Mouse (Mus musculus) intestine, embryonic 15.5 days (tissue): ENCODE data around the gene P2rx1. TPM values are rescaled to one million over a fixed set of nuclear protein-coding genes. Genes with fewer than 3 reads are reported as not detected.

Experiments used
- ATAC-seq: fragments of 200-750 bp; cut with Nextera tagmentation; 2 replicates; pipeline ENCODE4 v1.8.0; 2017; ENCODE audit warnings: moderate TSS enrichment, moderate library complexity
- H3K27ac ChIP-seq: fragments of 300-500 bp; sonication (generic); 2 replicates; pipeline ENCODE4 v1.5.1; 2015; ENCODE audit warnings: mild to moderate bottlenecking, inconsistent platforms
- H3K27me3 ChIP-seq: fragments of 300-500 bp; sonication (generic); replicated peaks from 2 replicates; pipeline ENCODE4 v1.6.1; 2015; ENCODE audit warnings: inconsistent platforms
- H3K36me3 ChIP-seq: fragments of 300-500 bp; sonication (generic); 2 replicates; pipeline ENCODE4 v1.6.1; 2015; ENCODE audit warnings: inconsistent platforms
- H3K4me1 ChIP-seq: fragments of 300-500 bp; sonication (generic); replicated peaks from 2 replicates; pipeline ENCODE4 v1.6.1; 2015; ENCODE audit warnings: inconsistent platforms
- H3K4me2 ChIP-seq: fragments of 300-500 bp; sonication (generic); replicated peaks from 2 replicates; pipeline ENCODE4 v1.6.1; 2015; ENCODE audit warnings: mild to moderate bottlenecking, inconsistent platforms
- H3K4me3 ChIP-seq: fragments of 300-500 bp; sonication (generic); replicated peaks from 2 replicates; pipeline ENCODE4 v1.5.1; 2015; ENCODE audit warnings: inconsistent platforms
- H3K9ac ChIP-seq: fragments of 300-500 bp; sonication (generic); 2 replicates; pipeline ENCODE4 v1.6.1; 2015; ENCODE audit warnings: inconsistent platforms
- H3K9me3 ChIP-seq: fragments of 300-500 bp; sonication (generic); 2 replicates; pipeline ENCODE4 v1.6.1; 2016; ENCODE audit warnings: inconsistent platforms
- WGBS: fragments of 180-500 bp; shearing (Covaris S2); methylation state at CpG from one replicate; pipeline ENCODE4 v1.1.7; 2015; 5-methylcytosine and 5-hydroxymethylcytosine counted together
- polyA plus RNA-seq: library from polyadenylated mRNA; unstranded; fragments of >200 nt; fragmentation: Nextera tagmentation; extraction: Ambion mirVana; gene quantifications from 2 replicates; pipeline ENCODE4 v1.2.1, GENCODE M21; 2015

P2rx1 gene
- polyA plus RNA-seq, 1 experiment from 2014 or later = 14.3 TPM

DNA sequence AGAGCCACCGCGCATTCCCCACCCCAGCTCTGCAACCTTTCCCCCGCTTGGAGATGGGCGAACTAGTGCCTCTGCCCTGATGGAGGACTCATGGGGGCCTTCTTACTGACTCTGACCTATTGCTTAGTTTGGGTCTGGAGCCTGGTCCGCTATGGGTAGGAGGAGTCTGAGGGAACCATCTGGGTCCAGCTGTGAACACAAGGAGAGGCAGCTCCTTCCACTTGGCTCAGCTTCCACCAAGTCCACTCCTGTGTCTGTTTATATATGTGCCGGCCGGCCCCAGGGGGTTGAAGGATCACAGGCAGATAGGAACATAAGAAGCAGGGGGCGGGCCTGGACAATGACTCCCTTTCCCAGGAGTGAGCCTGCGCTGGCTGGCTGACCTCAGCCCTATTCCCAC lies 6.9 kb upstream of the P2rx1 start:
- H3K9ac ChIP-seq = no peak overlapping the region
- H3K9me3 ChIP-seq = no peaks in the 10 kb centered on the region
- no peak overlapping the region; the same call in 1 of the 2 replicates for H3K4me2 ChIP-seq

DNA sequence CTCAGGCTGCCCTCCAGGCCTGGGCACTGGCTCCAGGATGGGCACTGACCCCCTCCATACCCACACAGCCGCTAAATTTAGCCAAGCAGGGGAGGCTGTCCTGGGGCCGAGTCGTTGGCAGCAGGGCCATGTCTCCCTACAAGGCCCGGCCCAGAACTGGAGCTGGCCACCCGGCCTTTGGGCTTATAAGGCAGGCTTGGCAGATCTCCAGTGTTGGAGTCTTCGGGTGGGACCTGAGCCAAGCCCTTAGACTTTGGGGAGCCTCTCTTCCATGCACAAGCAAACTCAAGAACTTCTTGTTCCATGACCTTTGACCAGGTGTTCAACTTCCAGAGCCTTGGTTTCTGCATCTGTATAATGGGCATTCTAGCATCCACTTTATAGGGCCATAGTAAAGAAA lies 2.6 kb upstream of the P2rx1 start:
- Histone ChIP-seq H3K9me3 (no peaks in the 10 kb centered on the region), H3K4me1 (peaks cover 19% of the 10 kb centered on the region), H3K4me3 (no peak overlapping the region), H3K27ac (no peak overlapping the region), H3K9ac (no peak overlapping the region), H3K27me3 (no peaks in the 10 kb centered on the region), H3K4me2 (no peak overlapping the region), H3K36me3 (no peaks in the 10 kb centered on the region)
- WGBS = 83% methylated on average over 6 of the region's 6 CpGs
- ATAC-seq = no peak

More for the DNA sequence above, 6.9 kb upstream of the P2rx1 start:
- Histone ChIP-seq H3K36me3 (no peaks in the 10 kb centered on the region), H3K4me1 (peaks cover 25% of the 10 kb centered on the region), H3K4me3 (no peak overlapping the region), H3K27me3 (no peaks in the 10 kb centered on the region), H3K27ac (peak overlapping the region; percentile 49)
- peak; percentile 70 for ATAC-seq
- WGBS = 31% methylated on average over 9 of the region's 9 CpGs

DNA sequence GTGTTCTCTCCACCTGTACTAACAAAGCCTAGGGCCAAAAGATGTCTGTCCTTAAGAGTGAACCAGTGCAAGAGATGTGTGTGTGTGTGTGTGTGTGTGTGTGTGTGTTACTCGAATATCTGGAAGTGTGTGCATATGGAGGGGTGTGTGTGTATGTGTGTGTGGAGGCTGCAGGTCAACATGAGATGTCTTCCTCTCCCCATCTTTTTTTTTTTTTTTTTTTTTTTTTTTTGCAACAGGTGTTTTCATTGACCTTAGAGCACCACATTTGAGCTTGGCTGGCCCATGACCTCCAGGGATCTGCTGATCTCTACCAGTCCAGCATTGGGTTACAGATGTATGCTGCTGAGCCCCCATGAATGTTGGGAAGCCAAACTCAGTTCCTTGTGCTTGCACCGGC lies 2.1 kb upstream of the P2rx1 start:
- H3K27ac ChIP-seq = no peak overlapping the region

GRCm38 (mm10) chr11:72997529-72998326 lies 1.2 kb upstream of the P2rx1 start:
- H3K27me3 ChIP-seq = no peaks in the 10 kb centered on the region
- whole genome bisulfite sequencing = 62% methylated on average over 13 of the region's 13 CpGs
- H3K9ac ChIP-seq = no peak overlapping the region
- no peak overlapping the region for H3K4me3 ChIP-seq
- H3K27ac ChIP-seq = no peak overlapping the region
- H3K9me3 ChIP-seq = no peaks in the 10 kb centered on the region
- peaks cover 10% of the 10 kb centered on the region; the same call in 1 of the 2 replicates for H3K4me1 ChIP-seq
- no peak overlapping the region for H3K4me2 ChIP-seq
- ATAC-seq = no peak
- no peaks in the 10 kb centered on the region for H3K36me3 ChIP-seq

More for the DNA sequence above, 2.1 kb upstream of the P2rx1 start:
- Histone ChIP-seq H3K4me2 (no peak overlapping the region), H3K9me3 (no peaks in the 10 kb centered on the region), H3K4me3 (no peak overlapping the region), H3K27me3 (no peaks in the 10 kb centered on the region), H3K9ac (no peak overlapping the region), H3K36me3 (no peaks in the 10 kb centered on the region), H3K4me1 (peaks cover 16% of the 10 kb centered on the region)
- no peak for ATAC-seq
- WGBS = 90% methylated on average over 2 of the region's 2 CpGs

- Histone ChIP-seq H3K27ac (no peak overlapping the region), H3K9me3 (no peaks in the 10 kb centered on the region), H3K4me3 (no peak overlapping the region), H3K36me3 (no peaks in the 10 kb centered on the region), H3K27me3 (no peaks in the 10 kb centered on the region), H3K4me1 (peaks cover 10% of the 10 kb centered on the region; the same call in 1 of the 2 replicates), H3K9ac (no peak overlapping the region), H3K4me2 (no peak overlapping the region)
- peak; percentile 59 for ATAC-seq
- 11% methylated on average over 6 of the region's 6 CpGs for WGBS
These were observed 2.1 kb downstream of the P2rx1 start for GRCm38 (mm10) chr11:73001029-73001428.

- WGBS = 5% methylated on average over 2 of the region's 2 CpGs
- peak; percentile 77 for ATAC-seq
These were observed 7.5 kb downstream of the P2rx1 start for GRCm38 (mm10) chr11:73006377-73006776.

GRCm38 (mm10) chr11:73007113-73007512 lies 8.2 kb downstream of the P2rx1 start:
- H3K4me3 ChIP-seq = no peak overlapping the region
- no peaks in the 10 kb centered on the region for H3K9me3 ChIP-seq
- ATAC-seq = no peak
- H3K27me3 ChIP-seq = no peaks in the 10 kb centered on the region
- H3K4me2 ChIP-seq = no peak overlapping the region
- H3K4me1 ChIP-seq = no peaks in the 10 kb centered on the region
- no peaks in the 10 kb centered on the region for H3K36me3 ChIP-seq
- 77% methylated on average over 3 of the region's 3 CpGs for WGBS
- no peak overlapping the region for H3K9ac ChIP-seq
- H3K27ac ChIP-seq = no peak overlapping the region

More at GRCm38 (mm10) chr11:73006377-73006776, 7.5 kb downstream of the P2rx1 start:
- H3K4me2 ChIP-seq = no peak overlapping the region
- no peaks in the 10 kb centered on the region for H3K4me1 ChIP-seq
- no peak overlapping the region for H3K27ac ChIP-seq
- no peak overlapping the region for H3K4me3 ChIP-seq
- H3K9me3 ChIP-seq = no peaks in the 10 kb centered on the region
- no peaks in the 10 kb centered on the region for H3K36me3 ChIP-seq
- no peak overlapping the region for H3K9ac ChIP-seq
- no peaks in the 10 kb centered on the region for H3K27me3 ChIP-seq

DNA sequence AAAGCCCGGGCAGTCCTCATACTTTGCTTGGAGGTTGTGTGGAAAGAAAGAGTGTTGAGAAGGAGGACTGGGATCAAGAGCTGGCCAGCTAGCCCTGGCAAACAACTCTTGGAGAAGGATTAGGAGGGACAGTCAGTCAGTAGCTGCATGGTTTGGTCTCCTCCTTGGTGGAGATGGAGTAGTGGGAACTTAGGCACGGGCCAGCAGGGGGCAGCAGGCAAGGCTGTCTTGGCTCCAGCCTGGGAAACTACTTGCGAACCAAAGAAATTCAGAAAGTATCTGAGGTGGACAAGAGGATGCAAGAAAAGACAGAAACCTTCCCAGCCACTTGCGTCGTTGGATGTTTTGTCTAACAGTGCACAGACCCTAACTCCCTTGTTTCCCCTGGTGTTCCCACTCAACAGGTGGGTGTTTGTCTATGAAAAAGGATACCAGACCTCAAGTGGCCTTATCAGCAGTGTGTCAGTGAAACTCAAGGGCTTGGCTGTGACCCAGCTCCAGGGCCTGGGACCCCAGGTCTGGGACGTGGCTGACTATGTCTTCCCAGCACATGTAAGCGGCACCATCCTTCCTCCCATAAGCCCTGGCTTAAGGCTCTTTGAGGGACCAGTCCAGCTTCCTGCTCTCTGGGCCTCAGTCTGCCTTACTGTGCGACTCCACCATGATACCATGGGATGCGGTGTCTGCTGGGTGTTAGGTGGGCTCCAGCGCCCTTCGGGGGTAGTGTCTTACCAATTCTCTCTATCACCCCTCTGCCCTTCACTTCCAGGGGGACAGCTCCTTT lies 9.0 kb downstream of the P2rx1 start:
- no peaks in the 10 kb centered on the region for H3K36me3 ChIP-seq
- H3K27ac ChIP-seq = no peak overlapping the region
- no peak overlapping the region for H3K9ac ChIP-seq
- H3K9me3 ChIP-seq = no peaks in the 10 kb centered on the region
- H3K27me3 ChIP-seq = no peaks in the 10 kb centered on the region
- H3K4me1 ChIP-seq = no peaks in the 10 kb centered on the region
- peak; percentile 48; the same call in 1 of the 2 replicates for ATAC-seq
- H3K4me3 ChIP-seq = no peak overlapping the region
- whole genome bisulfite sequencing = 63% methylated on average over 11 of the region's 11 CpGs
- H3K4me2 ChIP-seq = no peak overlapping the region

GRCm38 (mm10) chr11:73008826-73009225 lies 9.9 kb downstream of the P2rx1 start:
- no peaks in the 10 kb centered on the region for H3K4me1 ChIP-seq
- H3K36me3 ChIP-seq = no peaks in the 10 kb centered on the region
- ATAC-seq = no peak
- H3K27ac ChIP-seq = no peak overlapping the region
- no peak overlapping the region for H3K4me3 ChIP-seq
- WGBS = 63% methylated on average over 2 of the region's 2 CpGs
- H3K9me3 ChIP-seq = no peaks in the 10 kb centered on the region
- no peak overlapping the region for H3K9ac ChIP-seq
- no peak overlapping the region for H3K4me2 ChIP-seq
- no peaks in the 10 kb centered on the region for H3K27me3 ChIP-seq

DNA sequence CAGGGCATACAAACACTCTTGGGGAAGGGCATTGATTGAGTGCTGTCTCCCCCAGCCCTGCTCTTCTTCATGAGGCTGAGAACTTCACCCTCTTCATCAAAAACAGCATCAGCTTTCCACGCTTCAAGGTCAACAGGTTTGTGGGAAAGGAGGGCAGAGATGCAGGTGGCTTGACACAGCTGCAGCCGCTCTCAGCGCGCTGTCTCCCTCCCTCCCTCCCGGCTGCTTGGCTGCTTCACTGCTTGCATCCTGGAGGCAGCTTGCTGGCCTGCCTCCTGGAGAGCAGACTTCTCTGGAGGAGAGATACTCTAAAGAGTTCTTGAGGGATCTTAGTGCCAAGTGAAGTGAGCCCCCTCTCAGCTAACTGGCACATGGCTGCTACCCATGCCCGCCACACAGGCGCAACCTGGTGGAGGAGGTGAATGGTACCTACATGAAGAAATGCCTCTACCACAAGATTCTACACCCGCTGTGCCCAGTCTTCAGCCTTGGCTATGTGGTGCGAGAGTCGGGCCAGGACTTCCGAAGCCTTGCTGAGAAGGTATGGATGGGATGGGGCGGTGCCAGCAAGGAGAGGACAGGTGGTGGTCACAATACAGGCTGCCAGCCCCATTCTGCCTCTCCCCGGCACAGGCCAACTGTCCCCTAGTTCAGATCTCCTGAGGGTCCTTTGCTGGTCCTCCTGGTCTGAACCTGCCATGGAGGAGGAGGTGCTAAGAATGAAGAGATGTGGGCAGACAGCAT lies 10.8 kb downstream of the P2rx1 start:
- WGBS = 57% methylated on average over 13 of the region's 13 CpGs
- H3K27ac ChIP-seq = no peak overlapping the region

GRCm38 (mm10) chr11:73013981-73014380 lies 15.1 kb downstream of the P2rx1 start:
- Histone ChIP-seq H3K9me3 (no peaks in the 10 kb centered on the region), H3K4me2 (no peak overlapping the region), H3K4me3 (no peak overlapping the region), H3K36me3 (no peaks in the 10 kb centered on the region), H3K4me1 (peaks cover 14% of the 10 kb centered on the region), H3K9ac (no peak overlapping the region), H3K27ac (no peak overlapping the region), H3K27me3 (no peaks in the 10 kb centered on the region)
- 76% methylated on average over 5 of the region's 5 CpGs for WGBS
- ATAC-seq = no peak

More for the DNA sequence above, 10.8 kb downstream of the P2rx1 start:
- Histone ChIP-seq H3K4me1 (no peaks in the 10 kb centered on the region; the same call in 1 of the 2 replicates), H3K4me2 (no peak overlapping the region), H3K9ac (no peak overlapping the region), H3K27me3 (no peaks in the 10 kb centered on the region), H3K9me3 (no peaks in the 10 kb centered on the region), H3K36me3 (no peaks in the 10 kb centered on the region), H3K4me3 (0 out of 2 replicates have a peak overlapping the region, but pooled peaks have one; percentile 4)
- no peak for ATAC-seq

- WGBS = 78% methylated on average over 4 of the region's 4 CpGs
- H3K4me2 ChIP-seq = no peak overlapping the region
- H3K9ac ChIP-seq = no peak overlapping the region
- H3K4me1 ChIP-seq = peaks cover 23% of the 10 kb centered on the region
- no peaks in the 10 kb centered on the region for H3K36me3 ChIP-seq
- no peak for ATAC-seq
- peaks cover 7% of the 10 kb centered on the region; the same call in 1 of the 2 replicates for H3K27me3 ChIP-seq
- no peak overlapping the region for H3K4me3 ChIP-seq
- no peaks in the 10 kb centered on the region for H3K9me3 ChIP-seq
- no peak overlapping the region for H3K27ac ChIP-seq
These were observed 16.0 kb downstream of the P2rx1 start for GRCm38 (mm10) chr11:73014831-73015344.
